Mouse (Mus musculus): ENCODE measurements around the gene Rgl3. TPM values are rescaled to one million over a fixed set of nuclear protein-coding genes. Genes with fewer than 3 reads are reported as not detected.

Rgl3 gene
- polyA plus RNA-seq, 1 experiment = 7.0 TPM

GRCm38 (mm10) chr9:21958372-21958771, 30.9 kb downstream of the Rgl3 start:
- TF ChIP-seq MYOG (IDR thresholded peaks at IDR 0.05; ENCODE audit: control insufficient read depth, extremely low read depth, insufficient read length) = no peak
- no peak for TF ChIP-seq FOSL1 (IDR thresholded peaks at IDR 0.05; ENCODE audit: insufficient read depth, low read length, poor library complexity, severe bottlenecking)
- TF ChIP-seq MYOD1 (IDR thresholded peaks at IDR 0.05; ENCODE audit: control insufficient read depth, insufficient read length, low read depth) = no peak
- TF ChIP-seq USF1 (IDR thresholded peaks at IDR 0.05; ENCODE audit: low read depth) = no peak
- TF ChIP-seq MAX (IDR thresholded peaks at IDR 0.05) = no peak
- TF ChIP-seq CEBPB (IDR thresholded peaks at IDR 0.05; ENCODE audit: low read depth) = no peak
- no peak for TF ChIP-seq CTCF (IDR thresholded peaks at IDR 0.05; ENCODE audit: control insufficient read depth, insufficient read depth, insufficient read length)
- H3K79me3 ChIP-seq (ENCODE audit: low read depth) = no peaks in the 10 kb centered on the region
- H3ac ChIP-seq (ENCODE audit: control insufficient read depth, insufficient read length, low read depth) = no peak overlapping the region
- no peaks in the 10 kb centered on the region for H3K27me3 ChIP-seq (ENCODE audit: control insufficient read depth, insufficient read depth, insufficient read length)
- no peak overlapping the region for H3K4me3 ChIP-seq (ENCODE audit: insufficient read depth, poor library complexity, severe bottlenecking)
- no peaks in the 10 kb centered on the region for H3K79me2 ChIP-seq (ENCODE audit: control insufficient read depth, insufficient read depth)
- no peaks in the 10 kb centered on the region for H3K36me3 ChIP-seq (ENCODE audit: control insufficient read depth, insufficient read depth)

GRCm38 (mm10) chr9:21955570-21956281, 33.5 kb downstream of the Rgl3 start, which contains the start of gene Swsap1:
Gene Swsap1 (plus strand): TSS chr9:21955755.
- H3ac ChIP-seq (ENCODE audit: control insufficient read depth, insufficient read length, low read depth) = peak within 1 kb of the TSS; percentile 77
- H3K36me3 ChIP-seq (ENCODE audit: control insufficient read depth, insufficient read depth) = no peaks in the 10 kb centered on the region
- TF ChIP-seq CEBPB (IDR thresholded peaks at IDR 0.05; ENCODE audit: low read depth) = no peak
- TF ChIP-seq MYOD1 (IDR thresholded peaks at IDR 0.05; ENCODE audit: control insufficient read depth, insufficient read length, low read depth) = no peak
- TF ChIP-seq CTCF (IDR thresholded peaks at IDR 0.05; ENCODE audit: control insufficient read depth, insufficient read depth, insufficient read length) = no peak
- TF ChIP-seq MAX (IDR thresholded peaks at IDR 0.05) = peak; percentile 24
- H3K79me2 ChIP-seq (ENCODE audit: control insufficient read depth, insufficient read depth) = no peaks in the 10 kb centered on the region
- H3K4me3 ChIP-seq (ENCODE audit: insufficient read depth, poor library complexity, severe bottlenecking) = peak within 1 kb of the TSS; percentile 44
- no peaks in the 10 kb centered on the region for H3K27me3 ChIP-seq (ENCODE audit: control insufficient read depth, insufficient read depth, insufficient read length)
- no peaks in the 10 kb centered on the region for H3K79me3 ChIP-seq (ENCODE audit: low read depth)

GRCm38 (mm10) chr9:21955225-21955569, 34.0 kb downstream of the Rgl3 start:
- Histone ChIP-seq H3ac (ENCODE audit: control insufficient read depth, insufficient read length, low read depth) (peak overlapping the region; percentile 77), H3K27me3 (ENCODE audit: control insufficient read depth, insufficient read depth, insufficient read length) (no peaks in the 10 kb centered on the region), H3K79me2 (ENCODE audit: control insufficient read depth, insufficient read depth) (no peaks in the 10 kb centered on the region), H3K79me3 (ENCODE audit: low read depth) (no peaks in the 10 kb centered on the region), H3K36me3 (ENCODE audit: control insufficient read depth, insufficient read depth) (no peaks in the 10 kb centered on the region), H3K4me3 (ENCODE audit: insufficient read depth, poor library complexity, severe bottlenecking) (peak overlapping the region; percentile 44)
- peak; percentile 89 for TF ChIP-seq MAX (IDR thresholded peaks at IDR 0.05)
- no peak for TF ChIP-seq MYOG (IDR thresholded peaks at IDR 0.05; ENCODE audit: control insufficient read depth, extremely low read depth, insufficient read length)
- TF ChIP-seq USF1 (IDR thresholded peaks at IDR 0.05; ENCODE audit: low read depth) = peak; percentile 57
- peak; percentile 61 for TF ChIP-seq CTCF (IDR thresholded peaks at IDR 0.05; ENCODE audit: control insufficient read depth, insufficient read depth, insufficient read length)

- Histone ChIP-seq H3K79me3 (ENCODE audit: low read depth) (no peaks in the 10 kb centered on the region), H3ac (ENCODE audit: control insufficient read depth, insufficient read length, low read depth) (no peak overlapping the region), H3K36me3 (ENCODE audit: control insufficient read depth, insufficient read depth) (no peaks in the 10 kb centered on the region), H3K79me2 (ENCODE audit: control insufficient read depth, insufficient read depth) (no peaks in the 10 kb centered on the region), H3K4me3 (ENCODE audit: insufficient read depth, poor library complexity, severe bottlenecking) (no peak overlapping the region), H3K27me3 (ENCODE audit: control insufficient read depth, insufficient read depth, insufficient read length) (no peaks in the 10 kb centered on the region)
- TF ChIP-seq MYOG (IDR thresholded peaks at IDR 0.05; ENCODE audit: control insufficient read depth, extremely low read depth, insufficient read length) = no peak
These were observed 34.6 kb downstream of the Rgl3 start for GRCm38 (mm10) chr9:21954635-21955034.

GRCm38 (mm10) chr9:21953600-21953999, 35.6 kb downstream of the Rgl3 start:
- no peaks in the 10 kb centered on the region for H3K79me3 ChIP-seq (ENCODE audit: low read depth)
- TF ChIP-seq CEBPB (IDR thresholded peaks at IDR 0.05; ENCODE audit: low read depth) = no peak
- TF ChIP-seq MYOG (IDR thresholded peaks at IDR 0.05; ENCODE audit: control insufficient read depth, extremely low read depth, insufficient read length) = no peak
- TF ChIP-seq USF1 (IDR thresholded peaks at IDR 0.05; ENCODE audit: low read depth) = no peak
- TF ChIP-seq MYOD1 (IDR thresholded peaks at IDR 0.05; ENCODE audit: control insufficient read depth, insufficient read length, low read depth) = no peak
- TF ChIP-seq FOSL1 (IDR thresholded peaks at IDR 0.05; ENCODE audit: insufficient read depth, low read length, poor library complexity, severe bottlenecking) = no peak
- no peak for TF ChIP-seq CTCF (IDR thresholded peaks at IDR 0.05; ENCODE audit: control insufficient read depth, insufficient read depth, insufficient read length)
- no peak overlapping the region for H3K4me3 ChIP-seq (ENCODE audit: insufficient read depth, poor library complexity, severe bottlenecking)
- no peaks in the 10 kb centered on the region for H3K36me3 ChIP-seq (ENCODE audit: control insufficient read depth, insufficient read depth)
- no peaks in the 10 kb centered on the region for H3K27me3 ChIP-seq (ENCODE audit: control insufficient read depth, insufficient read depth, insufficient read length)
- H3ac ChIP-seq (ENCODE audit: control insufficient read depth, insufficient read length, low read depth) = no peak overlapping the region
- H3K79me2 ChIP-seq (ENCODE audit: control insufficient read depth, insufficient read depth) = no peaks in the 10 kb centered on the region

- Histone ChIP-seq H3K27me3 (ENCODE audit: control insufficient read depth, insufficient read depth, insufficient read length) (no peaks in the 10 kb centered on the region), H3K4me3 (ENCODE audit: insufficient read depth, poor library complexity, severe bottlenecking) (no peak overlapping the region), H3ac (ENCODE audit: control insufficient read depth, insufficient read length, low read depth) (no peak overlapping the region), H3K79me2 (ENCODE audit: control insufficient read depth, insufficient read depth) (no peaks in the 10 kb centered on the region), H3K79me3 (ENCODE audit: low read depth) (no peaks in the 10 kb centered on the region), H3K36me3 (ENCODE audit: control insufficient read depth, insufficient read depth) (no peaks in the 10 kb centered on the region)
- TF ChIP-seq MAX (IDR thresholded peaks at IDR 0.05) (no peak), MYOD1 (IDR thresholded peaks at IDR 0.05; ENCODE audit: control insufficient read depth, insufficient read length, low read depth) (no peak), CTCF (IDR thresholded peaks at IDR 0.05; ENCODE audit: control insufficient read depth, insufficient read depth, insufficient read length) (no peak), CEBPB (IDR thresholded peaks at IDR 0.05; ENCODE audit: low read depth) (no peak), MYOG (IDR thresholded peaks at IDR 0.05; ENCODE audit: control insufficient read depth, extremely low read depth, insufficient read length) (no peak), USF1 (IDR thresholded peaks at IDR 0.05; ENCODE audit: low read depth) (no peak), FOSL1 (IDR thresholded peaks at IDR 0.05; ENCODE audit: insufficient read depth, low read length, poor library complexity, severe bottlenecking) (no peak)
These were observed 37.3 kb downstream of the Rgl3 start for GRCm38 (mm10) chr9:21951977-21952376.

All from C2C12 (cell line).